Mouse (Mus musculus): Measurements from ENCODE around the gene Wipf2. TPM values are rescaled to one million over a fixed set of nuclear protein-coding genes. Genes with fewer than 3 reads are reported as not detected.

Wipf2 gene
- 19.3 TPM for polyA plus RNA-seq (2014; fragmentation: Illumina TruSeq; extraction: RNeasy Lipid Tissue Mini Kit (QIAGEN cat#74804); ENCODE audit: low replicate concordance)

GRCm38 (mm10) chr11:98863028-98863750 lies at the start of gene Wipf2:
Gene Wipf2, plus strand, starts transcription at chr11:98863638.

DNA sequence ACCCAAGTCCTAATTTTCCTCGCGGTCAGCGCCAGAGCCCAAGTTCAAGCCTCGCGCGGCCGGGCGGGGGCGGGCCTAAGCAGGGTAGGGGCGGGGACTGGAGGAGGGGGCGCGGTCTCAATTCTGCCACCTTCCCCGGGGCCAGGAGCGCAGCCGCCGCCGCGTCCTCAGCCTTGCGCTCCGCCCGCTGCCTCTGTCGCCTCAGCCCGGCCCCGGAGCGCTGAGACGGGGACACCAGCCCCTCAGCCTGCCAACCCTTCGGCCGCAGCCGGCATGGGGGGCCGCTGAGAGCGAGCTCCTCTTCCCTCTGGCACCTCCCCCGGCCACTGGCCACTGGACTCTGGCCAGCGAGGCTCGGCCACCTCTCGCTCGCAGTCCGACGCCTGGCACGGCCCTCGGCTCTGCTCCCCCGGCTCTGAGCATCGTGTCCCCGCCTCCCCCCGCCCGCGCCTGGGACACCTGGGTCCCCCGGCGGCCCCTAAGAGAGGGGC lies 26.7 kb upstream of the Wipf2 start, which contains the start of gene Rapgefl1:
Gene Rapgefl1, plus strand, starts transcription at position 135 of the 491 bp plus-strand sequence.

DNA sequence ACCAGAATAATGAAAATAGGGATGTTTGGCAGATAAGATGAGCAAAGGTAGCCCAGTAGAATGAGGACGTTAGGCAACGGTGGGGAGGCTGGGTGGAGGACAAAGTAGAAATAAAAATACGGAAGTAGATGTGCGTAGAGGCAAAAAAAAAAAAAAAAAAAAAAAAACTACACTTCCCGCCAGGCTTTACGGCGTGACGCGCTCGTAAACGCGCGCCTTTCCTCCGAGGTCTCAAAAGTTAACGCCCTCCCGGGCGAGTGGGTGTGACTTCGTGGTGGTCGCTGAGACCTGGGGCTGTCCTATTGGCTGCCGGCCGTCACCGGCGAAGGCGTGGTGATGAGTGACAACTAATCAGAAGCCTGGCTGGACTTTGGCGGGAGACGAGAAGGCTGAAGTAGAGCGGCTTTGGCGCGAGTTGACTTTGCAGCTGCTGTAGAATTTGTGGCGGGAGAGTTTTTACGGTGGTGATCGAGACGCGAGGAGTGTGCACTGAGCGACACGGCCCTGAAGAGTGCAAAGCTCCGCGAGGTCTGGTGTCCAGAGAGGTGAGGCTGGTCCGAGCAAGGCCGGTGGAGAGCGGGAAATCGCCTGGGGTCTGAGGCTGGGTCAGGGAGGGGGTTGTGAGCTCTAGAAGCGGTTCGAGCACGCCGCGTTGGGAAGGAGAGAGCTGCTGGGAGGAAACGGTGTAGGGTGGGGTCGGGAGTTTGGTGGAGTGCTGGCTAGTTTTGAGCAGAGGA lies 44.2 kb downstream of the Wipf2 start, which contains the start of gene Cdc6:
Gene Cdc6, plus strand, starts transcription at position 365 of the 737 bp plus-strand sequence.

GRCm38 (mm10) chr11:98927438-98928076 lies 64.1 kb downstream of the Wipf2 start, which contains the start of gene Rara:
Gene Rara, plus strand, starts transcription at chr11:98927818.

Other genes starting within 250 kb of the Wipf2 start
- not detected for gene Gm12355, start 238.0 kb upstream of the Wipf2 start, polyA plus RNA-seq (2014; fragmentation: Illumina TruSeq; extraction: RNeasy Lipid Tissue Mini Kit (QIAGEN cat#74804); ENCODE audit: low replicate concordance)
- not detected for gene Gsdma3, start 237.3 kb upstream of the Wipf2 start, polyA plus RNA-seq (2014; fragmentation: Illumina TruSeq; extraction: RNeasy Lipid Tissue Mini Kit (QIAGEN cat#74804); ENCODE audit: low replicate concordance)
- gene Gsdma2, start 216.9 kb upstream of the Wipf2 start, polyA plus RNA-seq (2014; fragmentation: Illumina TruSeq; extraction: RNeasy Lipid Tissue Mini Kit (QIAGEN cat#74804); ENCODE audit: low replicate concordance): 0.71 TPM
- 0.33 TPM for gene Gsdma, start 199.3 kb upstream of the Wipf2 start, polyA plus RNA-seq (2014; fragmentation: Illumina TruSeq; extraction: RNeasy Lipid Tissue Mini Kit (QIAGEN cat#74804); ENCODE audit: low replicate concordance)
- gene Psmd3, start 181.1 kb upstream of the Wipf2 start, polyA plus RNA-seq (2014; fragmentation: Illumina TruSeq; extraction: RNeasy Lipid Tissue Mini Kit (QIAGEN cat#74804); ENCODE audit: low replicate concordance): 9.9 TPM
- not detected for gene Csf3, start 162.4 kb upstream of the Wipf2 start, polyA plus RNA-seq (2014; fragmentation: Illumina TruSeq; extraction: RNeasy Lipid Tissue Mini Kit (QIAGEN cat#74804); ENCODE audit: low replicate concordance)
- 0.97 TPM for gene Med24, start 134.2 kb upstream of the Wipf2 start, polyA plus RNA-seq (2014; fragmentation: Illumina TruSeq; extraction: RNeasy Lipid Tissue Mini Kit (QIAGEN cat#74804); ENCODE audit: low replicate concordance)
- 3.7 TPM for gene Thra, start 123.0 kb upstream of the Wipf2 start, polyA plus RNA-seq (2014; fragmentation: Illumina TruSeq; extraction: RNeasy Lipid Tissue Mini Kit (QIAGEN cat#74804); ENCODE audit: low replicate concordance)
- gene Nr1d1, start 88.3 kb upstream of the Wipf2 start, polyA plus RNA-seq (2014; fragmentation: Illumina TruSeq; extraction: RNeasy Lipid Tissue Mini Kit (QIAGEN cat#74804); ENCODE audit: low replicate concordance): 3.0 TPM
- gene Msl1, start 68.1 kb upstream of the Wipf2 start, polyA plus RNA-seq (2014; fragmentation: Illumina TruSeq; extraction: RNeasy Lipid Tissue Mini Kit (QIAGEN cat#74804); ENCODE audit: low replicate concordance): 71.9 TPM
- gene Casc3, start 58.7 kb upstream of the Wipf2 start, polyA plus RNA-seq (2014; fragmentation: Illumina TruSeq; extraction: RNeasy Lipid Tissue Mini Kit (QIAGEN cat#74804); ENCODE audit: low replicate concordance): 18.7 TPM
- 4.2 TPM for gene Rapgefl1, start 26.9 kb upstream of the Wipf2 start, polyA plus RNA-seq (2014; fragmentation: Illumina TruSeq; extraction: RNeasy Lipid Tissue Mini Kit (QIAGEN cat#74804); ENCODE audit: low replicate concordance)
- gene Cdc6, start 44.2 kb downstream of the Wipf2 start, polyA plus RNA-seq (2014; fragmentation: Illumina TruSeq; extraction: RNeasy Lipid Tissue Mini Kit (QIAGEN cat#74804); ENCODE audit: low replicate concordance): 3.2 TPM
- 0.74 TPM for gene Rara, start 64.2 kb downstream of the Wipf2 start, polyA plus RNA-seq (2014; fragmentation: Illumina TruSeq; extraction: RNeasy Lipid Tissue Mini Kit (QIAGEN cat#74804); ENCODE audit: low replicate concordance)
- not detected for gene Gjd3, start 119.4 kb downstream of the Wipf2 start, polyA plus RNA-seq (2014; fragmentation: Illumina TruSeq; extraction: RNeasy Lipid Tissue Mini Kit (QIAGEN cat#74804); ENCODE audit: low replicate concordance)
- 70.6 TPM for gene Top2a, start 160.6 kb downstream of the Wipf2 start, polyA plus RNA-seq (2014; fragmentation: Illumina TruSeq; extraction: RNeasy Lipid Tissue Mini Kit (QIAGEN cat#74804); ENCODE audit: low replicate concordance)
- gene Igfbp4, start 177.6 kb downstream of the Wipf2 start, polyA plus RNA-seq (2014; fragmentation: Illumina TruSeq; extraction: RNeasy Lipid Tissue Mini Kit (QIAGEN cat#74804); ENCODE audit: low replicate concordance): 10.5 TPM
- gene Tns4, start 225.7 kb downstream of the Wipf2 start, polyA plus RNA-seq (2014; fragmentation: Illumina TruSeq; extraction: RNeasy Lipid Tissue Mini Kit (QIAGEN cat#74804); ENCODE audit: low replicate concordance): 3.4 TPM

Data from small intestine, adult 10 weeks (tissue).